Mouse (Mus musculus) midbrain, embryonic 12.5 days (tissue): ENCODE measurements at regions not wholly inside any gene's neighbourhood (a gene's known extent, or its start where the extent isn't known, plus 50 kb on each side); places are given as distances from the start of the nearest gene placed in this dataset.

Experiments
- ATAC-seq: fragments of 200-750 bp; cut with Nextera tagmentation; 2 replicates; pipeline ENCODE4 v1.8.0; 2017; ENCODE audit warnings: low read depth, moderate TSS enrichment, moderate library complexity; ENCODE audit not compliant: low FRiP score
- H3K27ac ChIP-seq: fragments of 300-500 bp; sonication (generic); replicated peaks from 2 replicates; pipeline ENCODE4 v1.5.1; 2016; ENCODE audit warnings: mild to moderate bottlenecking
- H3K27me3 ChIP-seq: fragments of 300-500 bp; sonication (generic); 2 replicates; pipeline ENCODE4 v1.6.1; 2016; ENCODE audit warnings: mild to moderate bottlenecking
- H3K36me3 ChIP-seq: fragments of 300-500 bp; sonication (generic); 2 replicates; pipeline ENCODE4 v1.6.1; 2016
- H3K4me1 ChIP-seq: fragments of 300-500 bp; sonication (generic); 2 replicates; pipeline ENCODE4 v1.6.1; 2016
- H3K4me2 ChIP-seq: fragments of 300-500 bp; sonication (generic); replicated peaks from 2 replicates; pipeline ENCODE4 v1.6.1; 2016; ENCODE audit warnings: mild to moderate bottlenecking, moderate library complexity
- H3K4me3 ChIP-seq: fragments of 300-500 bp; sonication (generic); 2 replicates; pipeline ENCODE4 v1.5.1; 2016; ENCODE audit warnings: mild to moderate bottlenecking
- H3K9ac ChIP-seq: fragments of 300-500 bp; sonication (generic); replicated peaks from 2 replicates; pipeline ENCODE4 v1.6.1; 2016; ENCODE audit warnings: mild to moderate bottlenecking, moderate library complexity
- H3K9me3 ChIP-seq: fragments of 300-500 bp; sonication (generic); 2 replicates; pipeline ENCODE4 v1.6.1; 2016; ENCODE audit warnings: mild to moderate bottlenecking
- WGBS: fragments of 180-500 bp; shearing (Covaris S2); methylation state at CpG from one replicate; pipeline ENCODE4 v1.1.7; 2016; 5-methylcytosine and 5-hydroxymethylcytosine counted together

GRCm38 (mm10) chr3:149993199-149993598, 1002.8 kb upstream of the Adgrl2 start:
- H3K36me3 ChIP-seq: no peaks in the 10 kb centered on the region
- no peak overlapping the region for H3K27ac ChIP-seq
- H3K4me1 ChIP-seq: no peaks in the 10 kb centered on the region
- H3K4me3 ChIP-seq: no peak overlapping the region
- H3K9me3 ChIP-seq: no peaks in the 10 kb centered on the region
- H3K4me2 ChIP-seq: no peak overlapping the region
- H3K9ac ChIP-seq: no peak overlapping the region
- no peaks in the 10 kb centered on the region for H3K27me3 ChIP-seq
- 59% methylated on average over 4 of the region's 4 CpGs for WGBS
- no peak for ATAC-seq

- no peaks in the 10 kb centered on the region for H3K9me3 ChIP-seq
- H3K27ac ChIP-seq: no peak overlapping the region
- H3K36me3 ChIP-seq: no peaks in the 10 kb centered on the region
- no peaks in the 10 kb centered on the region for H3K27me3 ChIP-seq
- ATAC-seq: no peak
- H3K4me1 ChIP-seq: no peaks in the 10 kb centered on the region
- WGBS: 86% methylated on average over 1 of the region's 1 CpGs
- H3K9ac ChIP-seq: no peak overlapping the region
- H3K4me2 ChIP-seq: no peak overlapping the region
- no peak overlapping the region for H3K4me3 ChIP-seq
Measured at GRCm38 (mm10) chr3:149987801-149988200, 997.4 kb upstream of the Adgrl2 start.

GRCm38 (mm10) chr3:149956993-149957392, 966.6 kb upstream of the Adgrl2 start:
- no peak overlapping the region for H3K27ac ChIP-seq
- no peak overlapping the region for H3K4me2 ChIP-seq
- no peaks in the 10 kb centered on the region for H3K4me1 ChIP-seq
- no peaks in the 10 kb centered on the region for H3K9me3 ChIP-seq
- H3K9ac ChIP-seq: no peak overlapping the region
- H3K27me3 ChIP-seq: no peaks in the 10 kb centered on the region
- no peak for ATAC-seq
- H3K36me3 ChIP-seq: no peaks in the 10 kb centered on the region
- WGBS: 63% methylated on average over 2 of the region's 2 CpGs
- no peak overlapping the region for H3K4me3 ChIP-seq

GRCm38 (mm10) chr3:149936197-149936596, 945.8 kb upstream of the Adgrl2 start:
- no peaks in the 10 kb centered on the region for H3K36me3 ChIP-seq
- H3K4me3 ChIP-seq: no peak overlapping the region
- no peak for ATAC-seq
- H3K27ac ChIP-seq: no peak overlapping the region
- H3K9me3 ChIP-seq: no peaks in the 10 kb centered on the region
- no peaks in the 10 kb centered on the region for H3K4me1 ChIP-seq
- H3K9ac ChIP-seq: no peak overlapping the region
- no peak overlapping the region for H3K4me2 ChIP-seq
- 88% methylated on average over 9 of the region's 9 CpGs for WGBS
- no peaks in the 10 kb centered on the region for H3K27me3 ChIP-seq

- H3K9me3 ChIP-seq: no peaks in the 10 kb centered on the region
- no peak for ATAC-seq
- H3K4me1 ChIP-seq: no peaks in the 10 kb centered on the region
- no peaks in the 10 kb centered on the region for H3K27me3 ChIP-seq
- H3K27ac ChIP-seq: no peak overlapping the region
- no peak overlapping the region for H3K4me3 ChIP-seq
- H3K9ac ChIP-seq: no peak overlapping the region
- H3K4me2 ChIP-seq: no peak overlapping the region
- no peaks in the 10 kb centered on the region for H3K36me3 ChIP-seq
- 91% methylated on average over 4 of the region's 4 CpGs for WGBS
Measured at GRCm38 (mm10) chr3:149934832-149935231, 944.5 kb upstream of the Adgrl2 start.

- 90% methylated on average over 10 of the region's 10 CpGs for WGBS
- H3K4me3 ChIP-seq: no peak overlapping the region
- ATAC-seq: no peak
- no peaks in the 10 kb centered on the region for H3K36me3 ChIP-seq
- no peak overlapping the region for H3K27ac ChIP-seq
- no peaks in the 10 kb centered on the region for H3K4me1 ChIP-seq
- no peaks in the 10 kb centered on the region for H3K9me3 ChIP-seq
- no peaks in the 10 kb centered on the region for H3K27me3 ChIP-seq
- H3K4me2 ChIP-seq: no peak overlapping the region
- no peak overlapping the region for H3K9ac ChIP-seq
Measured at GRCm38 (mm10) chr3:149928456-149929360, 938.4 kb upstream of the Adgrl2 start.

- Histone ChIP-seq H3K4me3 (no peak overlapping the region), H3K9ac (no peak overlapping the region), H3K27ac (no peak overlapping the region), H3K27me3 (no peaks in the 10 kb centered on the region), H3K4me1 (no peaks in the 10 kb centered on the region), H3K36me3 (no peaks in the 10 kb centered on the region), H3K4me2 (no peak overlapping the region), H3K9me3 (no peaks in the 10 kb centered on the region)
- ATAC-seq: no peak
- WGBS: 84% methylated on average over 2 of the region's 2 CpGs
Measured at GRCm38 (mm10) chr3:149920206-149920605, 929.9 kb upstream of the Adgrl2 start.

GRCm38 (mm10) chr3:149918201-149918600, 927.8 kb upstream of the Adgrl2 start:
- no peak overlapping the region for H3K9ac ChIP-seq
- H3K27me3 ChIP-seq: no peaks in the 10 kb centered on the region
- no peaks in the 10 kb centered on the region for H3K36me3 ChIP-seq
- WGBS: 61% methylated on average over 5 of the region's 5 CpGs
- H3K27ac ChIP-seq: no peak overlapping the region
- ATAC-seq: no peak
- no peaks in the 10 kb centered on the region for H3K4me1 ChIP-seq
- no peak overlapping the region for H3K4me2 ChIP-seq
- H3K9me3 ChIP-seq: no peaks in the 10 kb centered on the region
- H3K4me3 ChIP-seq: no peak overlapping the region

- Histone ChIP-seq H3K4me3 (no peak overlapping the region), H3K9me3 (no peaks in the 10 kb centered on the region), H3K9ac (no peak overlapping the region), H3K27me3 (no peaks in the 10 kb centered on the region), H3K27ac (no peak overlapping the region), H3K4me2 (no peak overlapping the region), H3K4me1 (no peaks in the 10 kb centered on the region), H3K36me3 (no peaks in the 10 kb centered on the region)
- 89% methylated on average over 8 of the region's 8 CpGs for WGBS
- ATAC-seq: no peak
Measured at GRCm38 (mm10) chr3:149910721-149911120, 920.4 kb upstream of the Adgrl2 start.

- H3K27ac ChIP-seq: no peak overlapping the region
- H3K4me3 ChIP-seq: no peak overlapping the region
- WGBS: 55% methylated on average over 5 of the region's 5 CpGs
- H3K4me1 ChIP-seq: no peaks in the 10 kb centered on the region; the same call in 1 of the 2 replicates
- H3K36me3 ChIP-seq: no peaks in the 10 kb centered on the region
- 0 out of 2 replicates have a peak, but pooled peaks have one; percentile 38 for ATAC-seq
- H3K27me3 ChIP-seq: no peaks in the 10 kb centered on the region
- H3K9ac ChIP-seq: no peak overlapping the region
- H3K4me2 ChIP-seq: no peak overlapping the region
- H3K9me3 ChIP-seq: no peaks in the 10 kb centered on the region
Measured at GRCm38 (mm10) chr3:149901783-149902182, 911.4 kb upstream of the Adgrl2 start.

- no peaks in the 10 kb centered on the region for H3K9me3 ChIP-seq
- H3K36me3 ChIP-seq: no peaks in the 10 kb centered on the region
- H3K27me3 ChIP-seq: no peaks in the 10 kb centered on the region
- no peak overlapping the region for H3K9ac ChIP-seq
- no peak overlapping the region for H3K4me2 ChIP-seq
- no peaks in the 10 kb centered on the region for H3K4me1 ChIP-seq
- ATAC-seq: no peak
- no peak overlapping the region for H3K27ac ChIP-seq
- 76% methylated on average over 1 of the region's 1 CpGs for WGBS
- no peak overlapping the region for H3K4me3 ChIP-seq
Measured at GRCm38 (mm10) chr3:149876553-149876952, 886.2 kb upstream of the Adgrl2 start.

GRCm38 (mm10) chr3:149865945-149866344, 875.6 kb upstream of the Adgrl2 start:
- H3K4me3 ChIP-seq: no peak overlapping the region
- no peaks in the 10 kb centered on the region for H3K36me3 ChIP-seq
- no peak for ATAC-seq
- WGBS: 90% methylated on average over 2 of the region's 2 CpGs
- H3K4me1 ChIP-seq: no peaks in the 10 kb centered on the region
- H3K27ac ChIP-seq: no peak overlapping the region
- H3K4me2 ChIP-seq: no peak overlapping the region
- no peaks in the 10 kb centered on the region for H3K27me3 ChIP-seq
- H3K9me3 ChIP-seq: no peaks in the 10 kb centered on the region
- H3K9ac ChIP-seq: no peak overlapping the region
